Mouse (Mus musculus): ENCODE results near the gene Lrrc38.

- TF ChIP-seq CTCF (IDR thresholded peaks at IDR 0.05; ENCODE audit: low read depth) (no peak), EP300 (optimal IDR thresholded peaks at IDR 0.05) (no peak)
Observed at GRCm38 (mm10) chr4:143352301-143352700, 2.7 kb downstream of the Lrrc38 start.

Data from stomach, postnatal 0 days (tissue).